Mouse (Mus musculus): ENCODE data around the gene Rabep2. TPM values are rescaled to one million over a fixed set of nuclear protein-coding genes. Genes with fewer than 3 reads are reported as not detected.

Rabep2 gene
- 7.5 and 8.5 TPM in 2 replicates for polyA plus RNA-seq (2021; fragmentation: Nextera tagmentation)
- long read RNA-seq, experiment 1, partial matches to known transcripts = 0 of 1 reads
- long read RNA-seq, experiment 1, other reads (novel, unspliced or antisense) = 0 of 1 reads
- long read RNA-seq, experiment 2, partial matches to known transcripts = 1 of 10 reads
- long read RNA-seq, experiment 2, other reads (novel, unspliced or antisense) = 7 of 10 reads

GRCm38 (mm10) chr7:126428631-126429502, at the start of gene Rabep2:
Rabep2 (plus strand) TSS chr7:126428759.

GRCm38 (mm10) chr7:126396298-126397119, 32.0 kb upstream of the Rabep2 start, which contains the start of gene Nfatc2ip:
Nfatc2ip (minus strand) TSS chr7:126396737.

GRCm38 (mm10) chr7:126414725-126415124, 13.8 kb upstream of the Rabep2 start, which contains the start of gene Cd19:
Cd19 (minus strand) TSS chr7:126414889.

GRCm38 (mm10) chr7:126463004-126463403, 34.4 kb downstream of the Rabep2 start, which contains the start of gene Atp2a1:
Atp2a1 (minus strand) TSS chr7:126463108.

GRCm38 (mm10) chr7:126474993-126475581, 46.5 kb downstream of the Rabep2 start, which contains the start of gene Sh2b1:
Sh2b1 (minus strand) TSS chr7:126475424.

GRCm38 (mm10) chr7:126487052-126487483, 58.5 kb downstream of the Rabep2 start, which contains the start of gene Tufm:
Tufm (plus strand) TSS chr7:126487361.

Other genes starting within 250 kb of the Rabep2 start
- gene Xpo6, start 228.3 kb upstream of the Rabep2 start, polyA plus RNA-seq (2021; fragmentation: Nextera tagmentation) = 19.3 and 24.7 TPM in 2 replicates
- 4.8 and 5.6 TPM in 2 replicates for gene Sbk1, start 156.1 kb upstream of the Rabep2 start, polyA plus RNA-seq (2021; fragmentation: Nextera tagmentation)
- gene Lat, start 59.2 kb upstream of the Rabep2 start, polyA plus RNA-seq (2021; fragmentation: Nextera tagmentation) = 0.11 TPM in 1 of 2 replicates, not detected in the other
- gene Spns1, start 51.3 kb upstream of the Rabep2 start, polyA plus RNA-seq (2021; fragmentation: Nextera tagmentation) = 61.0 and 66.9 TPM in 2 replicates
- 0.82 and 1.1 TPM in 2 replicates for gene Nfatc2ip, start 32.0 kb upstream of the Rabep2 start, polyA plus RNA-seq (2021; fragmentation: Nextera tagmentation)
- not detected in 2 replicates for gene Cd19, start 13.9 kb upstream of the Rabep2 start, polyA plus RNA-seq (2021; fragmentation: Nextera tagmentation)
- 0.13 and 0.16 TPM in 2 replicates for gene Atp2a1, start 34.3 kb downstream of the Rabep2 start, polyA plus RNA-seq (2021; fragmentation: Nextera tagmentation)
- 32.6 and 36.0 TPM in 2 replicates for gene Sh2b1, start 46.7 kb downstream of the Rabep2 start, polyA plus RNA-seq (2021; fragmentation: Nextera tagmentation)
- gene Tufm, start 58.6 kb downstream of the Rabep2 start, polyA plus RNA-seq (2021; fragmentation: Nextera tagmentation) = 84.1 and 87.2 TPM in 2 replicates
- gene Atxn2l, start 74.7 kb downstream of the Rabep2 start, polyA plus RNA-seq (2021; fragmentation: Nextera tagmentation) = 36.7 and 53.5 TPM in 2 replicates
- 220 and 222 TPM in 2 replicates for gene Eif3c, start 137.7 kb downstream of the Rabep2 start, polyA plus RNA-seq (2021; fragmentation: Nextera tagmentation)
- gene Apobr, start 156.2 kb downstream of the Rabep2 start, polyA plus RNA-seq (2021; fragmentation: Nextera tagmentation) = 0.18 and 0.43 TPM in 2 replicates
- gene Cln3, start 157.1 kb downstream of the Rabep2 start, polyA plus RNA-seq (2021; fragmentation: Nextera tagmentation) = 14.4 and 15.6 TPM in 2 replicates
- not detected in 2 replicates for gene Il27, start 166.2 kb downstream of the Rabep2 start, polyA plus RNA-seq (2021; fragmentation: Nextera tagmentation)
- 23.0 and 25.6 TPM in 2 replicates for gene Nupr1, start 202.1 kb downstream of the Rabep2 start, polyA plus RNA-seq (2021; fragmentation: Nextera tagmentation)
- gene Sgf29, start 220.6 kb downstream of the Rabep2 start, polyA plus RNA-seq (2021; fragmentation: Nextera tagmentation) = 29.6 and 29.9 TPM in 2 replicates
- 11.5 and 17.2 TPM in 2 replicates for gene Sult1a1, start 247.7 kb downstream of the Rabep2 start, polyA plus RNA-seq (2021; fragmentation: Nextera tagmentation)